Mouse (Mus musculus) adrenal gland (tissue): ENCODE measurements at regions not wholly inside any gene's neighbourhood (a gene's known extent, or its start where the extent isn't known, plus 50 kb on each side); places are given as distances from the start of the nearest gene placed in this dataset.

Experiments
- intact Hi-C: fragments of 180-260 bp; cut with DNase I; formaldehyde crosslinking; loops from one replicate; pipeline ENCODE4 v1.15.1; 2025

DNA sequence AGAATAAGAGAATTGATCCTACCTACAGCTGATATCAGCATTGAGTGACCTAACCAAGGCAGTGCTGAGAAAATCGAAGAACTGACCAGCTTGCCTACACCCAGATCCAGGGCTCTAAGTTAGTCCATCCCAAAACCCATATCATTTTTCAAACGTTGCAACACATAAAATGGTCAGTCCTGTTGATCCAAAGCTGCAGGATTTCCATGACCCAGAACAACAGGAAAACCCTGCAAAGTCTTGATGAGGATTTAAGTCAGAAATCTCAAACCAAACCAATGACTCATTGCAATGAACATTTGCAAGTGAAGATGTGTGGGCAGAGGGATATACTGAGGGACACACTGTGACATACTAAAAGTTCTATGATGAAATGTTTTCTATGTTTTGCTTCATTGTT lies 53.5 kb upstream of the Trabd2b start:
- intact Hi-C loops: no loop called here
